Mouse (Mus musculus) layer of hippocampus, adult 2 months (tissue): ENCODE data around the gene Grm7. TPM values are rescaled to one million over a fixed set of nuclear protein-coding genes. Genes with fewer than 3 reads are reported as not detected.

Experiments
- DNase-seq, 2 experiments: peaks; one replicate each; pipeline ENCODE4 v3.0.0; 2022; ENCODE audit warnings: low spot score in 2 of 2
- H3K27ac ChIP-seq: fragments of 200-600 bp; 2 replicates; pipeline ENCODE4 v1.8.1; 2022
- H3K4me3 ChIP-seq: fragments of 200-600 bp; 2 replicates; pipeline ENCODE4 v1.8.1; 2022; ENCODE audit warnings: mild to moderate bottlenecking
- CTCF ChIP-seq: fragments of 200-600 bp; conservative IDR thresholded peaks from 2 replicates; pipeline ENCODE4 v1.8.1; 2022; ENCODE audit warnings: antibody characterized with exemption, mild to moderate bottlenecking, moderate library complexity
- total RNA-seq, 2 experiments: library from RNA; stranded (reverse); gene quantifications; 2 replicates each; pipeline ENCODE4 v1.2.3; 2021

The Grm7 gene
- total RNA-seq, 2 experiments from 2014 or later: 77.4 to 81.9 TPM

- TF ChIP-seq CTCF: no peak
- H3K4me3 ChIP-seq: no peak overlapping the region
- DNase-seq: no peak
- H3K27ac ChIP-seq: no peak overlapping the region
These were observed 631.3 kb downstream of the Grm7 start for GRCm38 (mm10) chr6:111276657-111277056.

- Histone ChIP-seq H3K27ac (no peak overlapping the region), H3K4me3 (no peak overlapping the region)
- no peak for TF ChIP-seq CTCF
- DNase-seq: no peak
These were observed 633.1 kb downstream of the Grm7 start for GRCm38 (mm10) chr6:111278516-111278915.

GRCm38 (mm10) chr6:111293505-111294001, 648.2 kb downstream of the Grm7 start:
- TF ChIP-seq CTCF: no peak
- Histone ChIP-seq H3K4me3 (no peak overlapping the region), H3K27ac (no peak overlapping the region)
- no peak for DNase-seq

- DNase-seq: no peak
- TF ChIP-seq CTCF: no peak
- Histone ChIP-seq H3K27ac (no peak overlapping the region), H3K4me3 (no peak overlapping the region)
These were observed 658.7 kb downstream of the Grm7 start for GRCm38 (mm10) chr6:111303912-111304555.

GRCm38 (mm10) chr6:111361681-111362080, 716.3 kb downstream of the Grm7 start:
- H3K4me3 ChIP-seq: no peak overlapping the region
- no peak for TF ChIP-seq CTCF

GRCm38 (mm10) chr6:111368111-111368510, 722.7 kb downstream of the Grm7 start:
- TF ChIP-seq CTCF: no peak
- Histone ChIP-seq H3K27ac (no peak overlapping the region), H3K4me3 (no peak overlapping the region)
- no peak for DNase-seq

More at GRCm38 (mm10) chr6:111361681-111362080, 716.3 kb downstream of the Grm7 start:
- DNase-seq: no peak
- peak overlapping the region; percentile 56 for H3K27ac ChIP-seq

GRCm38 (mm10) chr6:111368551-111368950, 723.2 kb downstream of the Grm7 start:
- Histone ChIP-seq H3K4me3 (no peak overlapping the region), H3K27ac (no peak overlapping the region)
- TF ChIP-seq CTCF: no peak
- no peak for DNase-seq

GRCm38 (mm10) chr6:111369013-111369412, 723.6 kb downstream of the Grm7 start:
- DNase-seq: peak in 1 of 2 experiments; percentile 18
- Histone ChIP-seq H3K4me3 (no peak overlapping the region), H3K27ac (no peak overlapping the region)
- no peak for TF ChIP-seq CTCF

- TF ChIP-seq CTCF: no peak
- Histone ChIP-seq H3K4me3 (no peak overlapping the region), H3K27ac (peak overlapping the region; percentile 84)
- DNase-seq: peak in 1 of 2 experiments; percentile 31
These were observed 726.4 kb downstream of the Grm7 start for GRCm38 (mm10) chr6:111371581-111372349.

GRCm38 (mm10) chr6:111372626-111373380, 727.4 kb downstream of the Grm7 start:
- peak overlapping the region; percentile 84 for H3K27ac ChIP-seq

GRCm38 (mm10) chr6:111380710-111381109, 735.3 kb downstream of the Grm7 start:
- DNase-seq: no peak
- H3K27ac ChIP-seq: no peak overlapping the region
- H3K4me3 ChIP-seq: no peak overlapping the region
- no peak for TF ChIP-seq CTCF

More at GRCm38 (mm10) chr6:111372626-111373380, 727.4 kb downstream of the Grm7 start:
- DNase-seq: peak; percentile 74 to 75
- TF ChIP-seq CTCF: no peak
- H3K4me3 ChIP-seq: no peak overlapping the region

GRCm38 (mm10) chr6:111408750-111409149, 763.4 kb downstream of the Grm7 start:
- H3K4me3 ChIP-seq: no peak overlapping the region
- H3K27ac ChIP-seq: peak overlapping the region; percentile 50
- no peak for TF ChIP-seq CTCF
- peak in 1 of 2 experiments; percentile 19 for DNase-seq

GRCm38 (mm10) chr6:111424737-111425136, 779.4 kb downstream of the Grm7 start:
- Histone ChIP-seq H3K27ac (0 out of 2 replicates have a peak overlapping the region, but pooled peaks have one; percentile 14), H3K4me3 (no peak overlapping the region)
- TF ChIP-seq CTCF: no peak
- DNase-seq: no peak
